Mouse (Mus musculus) c-Kit-positive CD71-negative TER-119-negative erythroid progenitor cells, embryonic 14.5 days (primary cell): Measurements from ENCODE around the gene Dmrtb1.

Experiments
- DNase-seq: peaks from one replicate; pipeline ENCODE4 v3.0.0-alpha.2; 2013; ENCODE audit warnings: low read depth

The Dmrtb1 gene

GRCm38 (mm10) chr4:107684130-107684529, at the start of gene Dmrtb1:
Gene Dmrtb1, minus strand, starts transcription at chr4:107684230.
- no peak for DNase-seq

- DNase-seq: no peak
Measured at GRCm38 (mm10) chr4:107733603-107734002, 49.6 kb upstream of the Dmrtb1 start.

- DNase-seq: no peak
Measured at GRCm38 (mm10) chr4:107732624-107733023, 48.6 kb upstream of the Dmrtb1 start.

- DNase-seq: no peak
Measured at GRCm38 (mm10) chr4:107732182-107732581, 48.2 kb upstream of the Dmrtb1 start.

GRCm38 (mm10) chr4:107731088-107731465, 47.0 kb upstream of the Dmrtb1 start:
- DNase-seq: no peak

GRCm38 (mm10) chr4:107730391-107731087, 46.5 kb upstream of the Dmrtb1 start:
- DNase-seq: no peak

GRCm38 (mm10) chr4:107725432-107725831, 41.4 kb upstream of the Dmrtb1 start:
- DNase-seq: no peak

GRCm38 (mm10) chr4:107720043-107720830, 36.2 kb upstream of the Dmrtb1 start:
- DNase-seq: no peak

- DNase-seq: no peak
Measured at GRCm38 (mm10) chr4:107719161-107719560, 35.1 kb upstream of the Dmrtb1 start.

GRCm38 (mm10) chr4:107718720-107719119, 34.7 kb upstream of the Dmrtb1 start:
- no peak for DNase-seq

GRCm38 (mm10) chr4:107717718-107718313, 33.8 kb upstream of the Dmrtb1 start:
- DNase-seq: no peak

GRCm38 (mm10) chr4:107716754-107717299, 32.8 kb upstream of the Dmrtb1 start:
- DNase-seq: no peak

- no peak for DNase-seq
Measured at GRCm38 (mm10) chr4:107706884-107707283, 22.9 kb upstream of the Dmrtb1 start.

GRCm38 (mm10) chr4:107704185-107704584, 20.2 kb upstream of the Dmrtb1 start:
- DNase-seq: peak; percentile 35

GRCm38 (mm10) chr4:107701679-107702078, 17.6 kb upstream of the Dmrtb1 start:
- no peak for DNase-seq

GRCm38 (mm10) chr4:107701116-107701515, 17.1 kb upstream of the Dmrtb1 start:
- peak; percentile 40 for DNase-seq

- no peak for DNase-seq
Measured at GRCm38 (mm10) chr4:107699271-107699670, 15.2 kb upstream of the Dmrtb1 start.

GRCm38 (mm10) chr4:107693816-107694215, 9.8 kb upstream of the Dmrtb1 start:
- no peak for DNase-seq

- no peak for DNase-seq
Measured at GRCm38 (mm10) chr4:107688213-107688612, 4.2 kb upstream of the Dmrtb1 start.

- DNase-seq: no peak
Measured at GRCm38 (mm10) chr4:107687127-107687526, 3.1 kb upstream of the Dmrtb1 start.

- DNase-seq: no peak
Measured at GRCm38 (mm10) chr4:107683006-107683756, 849 bp downstream of the Dmrtb1 start.
